ENCODE assay signal across 21 mouse cellular contexts in the genomic region with DNA sequence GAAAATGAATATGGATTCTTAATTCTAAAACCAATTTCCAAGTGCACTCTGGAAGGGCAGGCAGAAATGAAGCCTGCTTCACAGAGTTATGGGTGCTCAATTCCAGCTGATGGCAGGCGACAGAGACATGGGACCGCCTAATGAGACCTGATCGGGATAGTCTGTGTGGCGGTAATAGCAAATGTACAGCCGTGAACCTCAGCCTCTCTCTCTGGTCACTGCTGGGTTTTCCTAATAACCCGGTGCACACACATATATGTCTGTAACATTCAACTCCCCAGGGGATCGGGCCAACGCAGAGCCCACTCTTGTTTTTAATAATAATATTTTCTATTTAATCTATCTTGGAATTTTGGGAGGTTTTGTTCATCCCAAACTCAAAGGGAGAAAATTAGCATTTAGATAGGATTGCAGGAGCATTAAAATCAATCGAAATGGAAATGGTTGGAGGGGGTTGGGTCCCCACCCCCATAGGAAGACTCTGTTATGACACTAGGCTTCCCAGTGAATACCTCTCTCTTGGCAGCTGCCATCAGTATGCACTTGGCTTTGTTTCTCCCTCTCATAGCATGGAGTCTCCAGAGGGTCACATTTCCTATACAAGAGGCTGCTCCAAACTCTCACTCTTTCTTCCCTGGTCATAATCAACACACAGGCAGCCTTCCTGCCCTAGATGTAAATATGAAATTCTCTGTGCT. TPM values are rescaled to one million over a fixed set of nuclear protein-coding genes. Genes with fewer than 3 reads are reported as not detected.
DNase-seq lines count a peak whose midpoint lies in the region; ATAC-seq and TF ChIP-seq lines count a peak whose summit lies in the region.
"Had no signal": no experiment of that assay in that cellular context is flagged by ENCODE, and none has a peak within 500 bp of the region (broad histone marks: within the 10 kb centered on the region; RNA-seq: fewer than 3 reads in every experiment).

No protein-coding gene starts in this region.

- 0 out of 2 replicates have a peak overlapping the region, but pooled peaks have one; percentile 36 for H3K27ac ChIP-seq in hindbrain, embryonic 11.5 days (ENCODE audit: low read depth, low read length)
- no peak overlapping the region for H3K27ac ChIP-seq in hindbrain, embryonic 14.5 days
- H3K27ac ChIP-seq in midbrain, embryonic 14.5 days (replicated peaks; ENCODE audit: low read depth, low read length): peak overlapping the region; percentile 34; the same call in 1 of the 2 replicates
- H3K27ac ChIP-seq in stomach, postnatal 0 days (replicated peaks): 0 out of 2 replicates have a peak overlapping the region, but pooled peaks have one; percentile 4
- H3K27ac ChIP-seq in gastrocnemius, adult 2 months: no peak overlapping the region
- H3K27ac ChIP-seq: embryonic facial prominence, embryonic 15.5 days; kidney, embryonic 15.5 days; liver, embryonic 13.5 days; neural tube, embryonic 12.5 days had no signal

- intact Hi-C loops in gastrocnemius, adult 2 months (cut with DNase I): no loop called here

- ATAC-seq in hindbrain, embryonic 11.5 days (ENCODE audit: low FRiP score): peak; percentile 71; the same call in 1 of the 2 replicates
- ATAC-seq in hindbrain, embryonic 14.5 days (ENCODE audit: low FRiP score): peak; percentile 75
- peak; percentile 37; the same call in 1 of the 2 replicates for ATAC-seq in midbrain, embryonic 14.5 days (ENCODE audit: low FRiP score, low TSS enrichment)
- ATAC-seq in stomach, postnatal 0 days (ENCODE audit: low FRiP score, low TSS enrichment): no peak
- ATAC-seq: forebrain, embryonic 16.5 days; intestine, postnatal 0 days had no signal

- H3K4me3 ChIP-seq in hindbrain, embryonic 11.5 days (ENCODE audit: low read depth, low read length): no peak overlapping the region
- no peak overlapping the region for H3K4me3 ChIP-seq in hindbrain, embryonic 14.5 days (replicated peaks; ENCODE audit: low read length)
- no peak overlapping the region for H3K4me3 ChIP-seq in midbrain, embryonic 14.5 days (replicated peaks; ENCODE audit: low read depth, low read length)
- no peak overlapping the region for H3K4me3 ChIP-seq in stomach, postnatal 0 days (ENCODE audit: low read depth, low read length)
- no peak overlapping the region for H3K4me3 ChIP-seq in gastrocnemius, adult 2 months
- H3K4me3 ChIP-seq: embryonic facial prominence, embryonic 15.5 days; heart, embryonic 12.5 days; kidney, embryonic 15.5 days; liver, embryonic 13.5 days; neural tube, embryonic 12.5 days had no signal

- WGBS in hindbrain, embryonic 11.5 days: 90% methylated on average over 9 of the region's 9 CpGs
- 68% methylated on average over 9 of the region's 9 CpGs for WGBS in hindbrain, embryonic 14.5 days
- WGBS in midbrain, embryonic 14.5 days: 76% methylated on average over 9 of the region's 9 CpGs
- WGBS in stomach, postnatal 0 days: 90% methylated on average over 9 of the region's 9 CpGs

- H3K9ac ChIP-seq in hindbrain, embryonic 11.5 days (ENCODE audit: low read depth, low read length): no peak overlapping the region
- H3K9ac ChIP-seq in hindbrain, embryonic 14.5 days: no peak overlapping the region
- H3K9ac ChIP-seq in midbrain, embryonic 14.5 days (replicated peaks; ENCODE audit: low read length): no peak overlapping the region
- no peak overlapping the region for H3K9ac ChIP-seq in stomach, postnatal 0 days (ENCODE audit: low read length)
- H3K9ac ChIP-seq: embryonic facial prominence, embryonic 15.5 days; heart, embryonic 12.5 days; kidney, embryonic 15.5 days; liver, embryonic 13.5 days; neural tube, embryonic 12.5 days had no signal

- no peaks in the 10 kb centered on the region for H3K36me3 ChIP-seq in hindbrain, embryonic 11.5 days (ENCODE audit: control insufficient read depth, insufficient read depth, low read length)
- H3K36me3 ChIP-seq in hindbrain, embryonic 14.5 days (replicated peaks; ENCODE audit: control insufficient read depth, insufficient read depth): no peaks in the 10 kb centered on the region
- H3K36me3 ChIP-seq in midbrain, embryonic 14.5 days (ENCODE audit: control insufficient read depth, insufficient read depth, low read length): no peaks in the 10 kb centered on the region
- H3K36me3 ChIP-seq in stomach, postnatal 0 days (ENCODE audit: control insufficient read depth, insufficient read depth, low read length): no peaks in the 10 kb centered on the region
- H3K36me3 ChIP-seq: embryonic facial prominence, embryonic 15.5 days; kidney, embryonic 15.5 days; liver, embryonic 13.5 days; neural tube, embryonic 12.5 days had no signal

- TF ChIP-seq EP300 in stomach, postnatal 0 days (optimal IDR thresholded peaks at IDR 0.05): no peak

- H3K9me3 ChIP-seq in hindbrain, embryonic 11.5 days (ENCODE audit: control insufficient read depth, low read length): no peaks in the 10 kb centered on the region
- H3K9me3 ChIP-seq in hindbrain, embryonic 14.5 days (ENCODE audit: control insufficient read depth, low read length): no peaks in the 10 kb centered on the region
- no peaks in the 10 kb centered on the region for H3K9me3 ChIP-seq in midbrain, embryonic 14.5 days (ENCODE audit: control insufficient read depth, low read length)
- H3K9me3 ChIP-seq in stomach, postnatal 0 days (ENCODE audit: control insufficient read depth, low read length): no peaks in the 10 kb centered on the region
- H3K9me3 ChIP-seq: embryonic facial prominence, embryonic 15.5 days; heart, embryonic 12.5 days; kidney, embryonic 15.5 days; liver, embryonic 13.5 days; neural tube, embryonic 12.5 days had no signal

- DNase-seq in hindbrain, embryonic 11.5 days (ENCODE audit: low spot score): no peak
- DNase-seq in hindbrain, embryonic 14.5 days (ENCODE audit: low spot score): no peak
- DNase-seq in midbrain, embryonic 14.5 days: peak; percentile 44
- DNase-seq in stomach, postnatal 0 days (ENCODE audit: low spot score): no peak
- DNase-seq in gastrocnemius, adult 2 months: no peak
- DNase-seq in adrenal gland, postnatal 25 days: no peak
- no peak for DNase-seq in embryo, embryonic 10.5 days (ENCODE audit: low spot score)
- DNase-seq: adrenal gland, postnatal 14 days; cerebellum, adult 9-10 months; gastrocnemius, postnatal 14 days; heart, postnatal 10 days; kidney, postnatal 4 days; liver, embryonic 13.5 days; lung, adult 2 months had no signal

- no peak overlapping the region for H3K4me2 ChIP-seq in hindbrain, embryonic 11.5 days (replicated peaks; ENCODE audit: low read depth, low read length)
- H3K4me2 ChIP-seq in hindbrain, embryonic 14.5 days (replicated peaks): no peak overlapping the region
- no peak overlapping the region for H3K4me2 ChIP-seq in midbrain, embryonic 14.5 days (ENCODE audit: low read length)
- no peak overlapping the region for H3K4me2 ChIP-seq in stomach, postnatal 0 days (replicated peaks; ENCODE audit: low read depth)
- H3K4me2 ChIP-seq: embryonic facial prominence, embryonic 15.5 days; heart, embryonic 12.5 days; kidney, embryonic 15.5 days; liver, embryonic 13.5 days; neural tube, embryonic 12.5 days had no signal

- no peak for TF ChIP-seq CTCF in stomach, postnatal 0 days (IDR thresholded peaks at IDR 0.05; ENCODE audit: low read depth)
- no peak for TF ChIP-seq CTCF in gastrocnemius, adult 2 months (IDR thresholded peaks at IDR 0.05)

- H3K27me3 ChIP-seq in hindbrain, embryonic 11.5 days (ENCODE audit: control insufficient read depth, insufficient read depth, low read length): no peaks in the 10 kb centered on the region
- H3K27me3 ChIP-seq in hindbrain, embryonic 14.5 days (ENCODE audit: control insufficient read depth, insufficient read depth, low read length): no peaks in the 10 kb centered on the region
- H3K27me3 ChIP-seq in midbrain, embryonic 14.5 days (ENCODE audit: control insufficient read depth, insufficient read depth, low read length): no peaks in the 10 kb centered on the region
- H3K27me3 ChIP-seq in stomach, postnatal 0 days (ENCODE audit: control insufficient read depth, insufficient read depth, low read length): no peaks in the 10 kb centered on the region
- H3K27me3 ChIP-seq: embryonic facial prominence, embryonic 15.5 days; heart, embryonic 12.5 days; kidney, embryonic 15.5 days; neural tube, embryonic 12.5 days had no signal

- no peaks in the 10 kb centered on the region; the same call in 1 of the 2 replicates for H3K4me1 ChIP-seq in hindbrain, embryonic 11.5 days (replicated peaks; ENCODE audit: control insufficient read depth, insufficient read depth, low read length)
- H3K4me1 ChIP-seq in hindbrain, embryonic 14.5 days (replicated peaks; ENCODE audit: control insufficient read depth, insufficient read depth, low read length): peaks cover 6% of the 10 kb centered on the region
- no peaks in the 10 kb centered on the region for H3K4me1 ChIP-seq in midbrain, embryonic 14.5 days (ENCODE audit: control insufficient read depth, insufficient read depth, low read length)
- H3K4me1 ChIP-seq in stomach, postnatal 0 days (replicated peaks; ENCODE audit: control insufficient read depth, insufficient read depth): 0 out of 2 replicates have a peak, but pooled peaks cover 2% of the 10 kb centered on the region

RNA-seq across cellular contexts. Expression of a gene that starts 45.6 kb away (rescaled TPM):
- 0.76 and 2.1 TPM in 2 replicates for polyA plus RNA-seq in hindbrain, embryonic 11.5 days (2014; fragmentation: Nextera tagmentation; extraction: Ambion mirVana)
- polyA plus RNA-seq in hindbrain, embryonic 14.5 days (2014; fragmentation: Nextera tagmentation; extraction: Ambion mirVana): 0.16 and 0.32 TPM in 2 replicates
- polyA plus RNA-seq in midbrain, embryonic 14.5 days (2014; fragmentation: Nextera tagmentation; extraction: Ambion mirVana): 0.16 and 0.26 TPM in 2 replicates
- polyA plus RNA-seq in stomach, postnatal 0 days (2015; fragmentation: Nextera tagmentation; extraction: Ambion mirVana): 2.5 and 2.6 TPM in 2 replicates
- 100 to 1,000 TPM in 1 of 2 experiments, 10 to 100 TPM in 1; 21.9 to 106 TPM for total RNA-seq in gastrocnemius, adult 2 months (2021)
- total RNA-seq in adrenal gland, postnatal 25 days (2021): 0.46 TPM in 1 of 2 replicates, not detected in the other
- total RNA-seq: megakaryocyte, adult 5-6 weeks had no signal

Comparison
In these comparisons a context has a peak if more than half of its experiments do, and no peak if none do; other contexts are left out.
1. H3K27ac ChIP-seq: peak in hindbrain, embryonic 11.5 days (single experiment), midbrain, embryonic 14.5 days (single experiment) and stomach, postnatal 0 days (single experiment); none in hindbrain, embryonic 14.5 days (single experiment) and gastrocnemius, adult 2 months (single experiment).